9 mouse cellular contexts compared by ENCODE assay signal in genomic region chr11:73071839-73072238, GRCm38 (mm10). TPM values are rescaled to one million over a fixed set of nuclear protein-coding genes. Genes with fewer than 3 reads are reported as not detected.
DNase-seq lines count a peak whose midpoint lies in the region; TF ChIP-seq lines count a peak whose summit lies in the region.
"Had no signal": no experiment of that assay in that cellular context is flagged by ENCODE, and none has a peak within 500 bp of the region (broad histone marks: within the 10 kb centered on the region; RNA-seq: fewer than 3 reads in every experiment).

No protein-coding gene starts in this region.

- no peak for TF ChIP-seq POLR2A in kidney, adult 2 months (IDR thresholded peaks at IDR 0.05; ENCODE audit: low read depth, low read length)

- TF ChIP-seq CTCF in kidney, adult 2 months (conservative IDR thresholded peaks at IDR 0.05; ENCODE audit: insufficient read depth, insufficient read length, low read depth, low read length) = peak; percentile 65

- WGBS in kidney, adult 2 months = 82% methylated on average over 3 of the region's 3 CpGs

- no peaks in the 10 kb centered on the region; the same call in none of the 2 replicates for H3K36me3 ChIP-seq in kidney, adult 2 months (ENCODE audit: control insufficient read depth, insufficient read depth, low read length)

- no peaks in the 10 kb centered on the region; the same call in 1 of the 2 replicates for H3K27me3 ChIP-seq in kidney, adult 2 months (replicated peaks; ENCODE audit: control insufficient read depth, insufficient read depth, low read length)

- no peak overlapping the region for H3K27ac ChIP-seq in kidney, adult 2 months (ENCODE audit: insufficient read depth, low read depth, low read length)

- DNase-seq in adrenal gland, postnatal 10 days = peak; percentile 60
- DNase-seq in adrenal gland, adult 8-10 months = no peak
- peak; percentile 40 for DNase-seq in kidney, adult 2 months
- DNase-seq in kidney, adult 11 months = no peak
- peak; percentile 15 for DNase-seq in urinary bladder, postnatal 25 days (ENCODE audit: low spot score)
- DNase-seq in urinary bladder, postnatal 10 days (ENCODE audit: low spot score) = no peak
- peak; percentile 56 for DNase-seq in lung, postnatal 10 days
- no peak for DNase-seq in urinary bladder, postnatal 14 days (ENCODE audit: low spot score)

- no peaks in the 10 kb centered on the region for H3K4me1 ChIP-seq in kidney, adult 2 months (ENCODE audit: control insufficient read depth, insufficient read depth, low read length)

- no peak overlapping the region for H3K4me3 ChIP-seq in kidney, adult 2 months (ENCODE audit: insufficient read depth, low read depth, low read length)
- H3K4me3 ChIP-seq: erythroblast, embryonic 14.5 days had no signal

RNA-seq across cellular contexts. Expression of gene Itgae, which starts 18.5 kb away (rescaled TPM):
- under 1 TPM; 0.82 to 0.90 TPM for total RNA-seq in adrenal gland, postnatal 10 days (2021)
- under 1 TPM; 0.49 to 0.91 (median 0.60) TPM for total RNA-seq in adrenal gland, adult 8-10 months (2022)
- 0.60 and 1.0 TPM in 2 replicates for polyA plus RNA-seq in kidney, adult 2 months (2012; rRNA removed)
- polyA plus RNA-seq: erythroblast, embryonic 14.5 days had no signal

RNA-seq across cellular contexts. Expression of gene Ncbp3, which starts 24.3 kb away (rescaled TPM):
- total RNA-seq in adrenal gland, postnatal 10 days (2021) = 10 to 100 TPM in 1 of 2 experiments, 1 to 10 TPM in 1; 9.1 to 11.7 TPM
- 10 to 100 TPM; 11.7 to 19.3 (median 14.4) TPM for total RNA-seq in adrenal gland, adult 8-10 months (2022)
- 2.2 and 2.9 TPM in 2 replicates for polyA plus RNA-seq in kidney, adult 2 months (2012; rRNA removed)

RNA-seq across cellular contexts. Expression of gene Camkk1, which starts 53.0 kb away (rescaled TPM):
- 1 to 10 TPM; 1.3 to 1.9 TPM for total RNA-seq in adrenal gland, postnatal 10 days (2021)
- 10 to 100 TPM in 2 of 4 experiments, 1 to 10 TPM in 2; 4.9 to 16.6 (median 10.8) TPM for total RNA-seq in adrenal gland, adult 8-10 months (2022)
- polyA plus RNA-seq in kidney, adult 2 months (2012; rRNA removed) = 1.0 and 1.1 TPM in 2 replicates

Comparison
In these comparisons a context has a peak if more than half of its experiments do, and no peak if none do; other contexts are left out.
1. DNase-seq: peak in adrenal gland, postnatal 10 days (single experiment), kidney, adult 2 months (single experiment), urinary bladder, postnatal 25 days (single experiment) and lung, postnatal 10 days (single experiment); none in adrenal gland, adult 8-10 months (single experiment), kidney, adult 11 months (single experiment), urinary bladder, postnatal 10 days (single experiment) and urinary bladder, postnatal 14 days (single experiment).